Mouse (Mus musculus) heart, postnatal 25 days (tissue): ENCODE data around the gene Pygm. TPM values are rescaled to one million over a fixed set of nuclear protein-coding genes. Genes with fewer than 3 reads are reported as not detected.

Experiments
- DNase-seq: peaks from one replicate; pipeline ENCODE4 v3.0.0; 2022; ENCODE audit warnings: low spot score
- intact Hi-C: fragments of 180-260 bp; cut with DNase I; formaldehyde crosslinking; loops from one replicate; pipeline ENCODE4 v1.15.1; 2025
- total RNA-seq, 2 experiments: library from RNA; stranded (reverse); gene quantifications; 2 replicates each; pipeline ENCODE4 v1.2.3; 2021

Gene Pygm
- total RNA-seq, 2 experiments from 2014 or later: 1,128 to 1,145 TPM

GRCm38 (mm10) chr19:6400096-6401086, 16.2 kb downstream of the Pygm start:
- intact Hi-C loops: loop anchor here (2.0 kb wide), 1 partner anchor 52 kb away; no protein-coding TSS in a partner anchor

GRCm38 (mm10) chr19:6401131-6401815, 17.1 kb downstream of the Pygm start:
- peak; percentile 73 for DNase-seq
- intact Hi-C loops: loop anchor here (2.0 kb wide), 1 partner anchor 52 kb away; no protein-coding TSS in a partner anchor

More at GRCm38 (mm10) chr19:6400096-6401086, 16.2 kb downstream of the Pygm start:
- DNase-seq: no peak

GRCm38 (mm10) chr19:6401951-6402350, 17.8 kb downstream of the Pygm start:
- no peak for DNase-seq
- intact Hi-C loops: loop anchor here (2.0 kb wide), 1 partner anchor 51 kb away; no protein-coding TSS in a partner anchor

GRCm38 (mm10) chr19:6403869-6404268, 19.7 kb downstream of the Pygm start:
- DNase-seq: no peak
- intact Hi-C loops: no loop called here

GRCm38 (mm10) chr19:6405433-6405832, 21.2 kb downstream of the Pygm start:
- intact Hi-C loops: no loop called here
- no peak for DNase-seq

- intact Hi-C loops: no loop called here
- no peak for DNase-seq
These were observed 22.9 kb downstream of the Pygm start for GRCm38 (mm10) chr19:6407109-6407508.

GRCm38 (mm10) chr19:6407816-6408510, 23.8 kb downstream of the Pygm start:
- intact Hi-C loops: no loop called here
- no peak for DNase-seq

- intact Hi-C loops: no loop called here
- DNase-seq: no peak
These were observed 24.6 kb downstream of the Pygm start for GRCm38 (mm10) chr19:6408749-6409148.

- no peak for DNase-seq
- intact Hi-C loops: no loop called here
These were observed 25.0 kb downstream of the Pygm start for GRCm38 (mm10) chr19:6409176-6409575.

- no peak for DNase-seq
- intact Hi-C loops: no loop called here
These were observed 25.7 kb downstream of the Pygm start for GRCm38 (mm10) chr19:6409936-6410335.

GRCm38 (mm10) chr19:6412798-6413197, 28.6 kb downstream of the Pygm start:
- intact Hi-C loops: no loop called here
- DNase-seq: no peak

- intact Hi-C loops: no loop called here
- no peak for DNase-seq
These were observed 31.3 kb downstream of the Pygm start for GRCm38 (mm10) chr19:6415454-6415853.

- intact Hi-C loops: no loop called here
- DNase-seq: no peak
These were observed 32.0 kb downstream of the Pygm start for GRCm38 (mm10) chr19:6416124-6416770.

GRCm38 (mm10) chr19:6416894-6417761, 32.9 kb downstream of the Pygm start:
- intact Hi-C loops: no loop called here

GRCm38 (mm10) chr19:6418233-6418879, 34.2 kb downstream of the Pygm start, which contains the start of gene Nrxn2:
Nrxn2 (plus strand) TSS chr19:6418731.
- peak; percentile 69 for DNase-seq
- intact Hi-C loops: no loop called here

More at GRCm38 (mm10) chr19:6416894-6417761, 32.9 kb downstream of the Pygm start:
- DNase-seq: no peak

GRCm38 (mm10) chr19:6418984-6419692, 34.9 kb downstream of the Pygm start:
- intact Hi-C loops: no loop called here

GRCm38 (mm10) chr19:6419805-6420310, 35.7 kb downstream of the Pygm start:
- DNase-seq: no peak
- intact Hi-C loops: loop anchor here (2.0 kb wide), 1 partner anchor 31 kb away; no protein-coding TSS in a partner anchor

More at GRCm38 (mm10) chr19:6418984-6419692, 34.9 kb downstream of the Pygm start:
- no peak for DNase-seq
